Mouse (Mus musculus) spleen, embryonic (tissue): ENCODE results near the gene Proser2.

Experiments
- CTCF ChIA-PET: fragments of 350-600 bp; sonication (Branson Sonifier 250); formaldehyde crosslinking; loops from one replicate; lab custom pipeline; 2022; lab: Charles Lee

The Proser2 gene

DNA sequence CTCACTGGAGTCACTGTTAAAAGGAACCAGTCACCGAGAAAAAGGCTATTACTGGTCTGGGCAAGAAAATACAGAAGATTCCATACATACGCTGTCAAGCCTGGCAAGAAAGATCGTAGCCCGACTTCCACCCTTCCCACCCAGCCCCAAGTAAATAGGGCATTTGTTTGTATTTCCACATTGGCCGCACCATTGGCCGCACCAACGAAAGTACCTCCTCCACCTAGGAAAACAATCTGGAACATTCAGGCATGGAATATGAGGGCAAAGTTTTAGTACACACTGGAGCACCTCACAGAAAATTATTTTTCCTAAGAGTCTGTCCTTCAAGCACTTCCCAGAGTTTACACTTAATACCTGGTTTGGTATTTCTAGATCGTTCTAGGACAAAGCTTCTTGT is 1.1 kb downstream of the Proser2 start:
- CTCF ChIA-PET: no interaction called here

DNA sequence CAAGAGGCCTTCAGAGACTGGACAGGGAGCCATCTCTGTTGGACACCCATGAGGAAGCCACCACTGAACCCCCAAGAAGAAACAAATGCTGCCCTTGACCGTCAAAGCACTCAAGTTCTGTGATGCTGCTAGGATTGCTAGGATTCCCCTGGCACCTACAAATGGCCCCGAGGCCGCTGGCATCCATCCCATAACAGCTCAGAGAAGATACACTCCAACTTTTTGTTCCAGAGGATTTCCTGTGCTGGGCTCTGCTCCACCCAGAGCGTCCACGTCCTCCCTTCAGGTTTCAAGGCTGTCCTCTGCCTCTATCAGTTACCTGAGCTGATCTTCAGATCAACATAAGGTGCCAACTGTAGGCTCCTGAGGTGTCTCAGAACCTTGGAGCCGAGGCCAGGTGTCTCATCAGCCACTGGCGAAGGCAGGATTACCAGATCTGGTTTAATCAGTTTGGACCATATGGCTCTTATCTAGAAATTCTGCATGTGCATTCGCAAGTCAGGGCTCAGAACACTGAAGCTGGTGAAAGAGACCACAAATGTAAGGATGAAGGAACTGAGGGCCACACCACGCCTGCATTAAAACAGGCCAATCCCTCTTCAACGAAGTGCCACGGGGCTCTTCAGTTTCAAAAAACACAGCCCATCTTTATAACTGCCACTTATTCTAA is 1.7 kb downstream of the Proser2 start:
- CTCF ChIA-PET: no interaction called here

DNA sequence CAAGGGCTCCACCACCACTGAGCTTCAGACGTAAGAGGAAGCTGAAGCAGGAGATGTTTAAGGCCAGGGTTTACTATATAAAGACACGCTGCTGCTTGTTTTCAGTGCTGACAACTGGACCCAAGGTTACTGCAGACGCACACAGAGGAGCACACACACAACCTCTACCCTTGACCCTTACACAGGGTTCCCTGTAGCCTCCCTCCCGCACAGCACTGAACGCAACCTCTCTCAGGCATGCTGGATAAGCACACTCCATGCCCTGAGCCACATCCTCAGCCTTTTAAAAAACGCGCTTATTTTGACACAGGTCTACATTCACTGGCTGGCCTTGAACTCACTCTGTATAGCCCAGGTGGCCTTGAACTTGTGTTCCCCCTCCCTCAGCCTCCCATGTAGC is 7.0 kb downstream of the Proser2 start:
- CTCF ChIA-PET: no interaction called here

DNA sequence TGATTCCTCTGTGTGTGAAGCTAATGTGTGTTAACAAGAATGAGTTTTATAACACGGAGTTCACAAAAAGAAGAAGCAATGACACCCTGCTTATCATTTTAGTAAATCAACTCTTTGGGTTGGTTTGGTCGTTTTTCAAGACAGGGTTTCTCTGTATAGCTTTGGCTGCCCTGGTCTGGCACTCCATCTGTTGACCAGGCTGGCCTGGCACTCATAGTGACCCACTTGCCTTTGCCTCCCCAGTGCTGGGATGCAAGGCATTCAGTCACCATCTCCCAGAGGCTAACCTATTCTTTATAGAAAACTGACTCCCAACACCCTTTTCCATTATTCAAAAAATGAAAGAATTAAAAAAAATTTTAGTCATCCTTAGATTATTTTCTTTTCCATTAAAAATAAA is 8.9 kb downstream of the Proser2 start:
- CTCF ChIA-PET: no interaction called here

DNA sequence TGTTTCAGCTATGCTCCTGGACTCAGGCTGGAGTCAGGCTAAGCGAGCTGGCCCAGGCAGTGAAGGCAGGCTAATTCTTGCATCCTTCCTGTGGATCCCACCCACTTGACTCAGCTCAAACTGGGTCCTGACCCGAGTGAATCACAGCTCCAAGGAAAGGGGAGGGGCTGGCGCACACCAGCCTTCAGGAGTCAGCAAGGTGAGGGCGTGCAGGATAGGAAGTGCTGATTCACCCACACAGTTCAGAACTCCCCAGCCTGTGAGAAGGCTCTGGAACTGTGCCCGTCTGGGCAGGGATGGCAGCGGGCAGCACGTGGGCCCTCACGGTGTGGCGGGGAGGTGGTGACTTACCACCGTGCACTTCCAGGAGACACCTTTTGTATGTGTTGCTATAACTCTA is 11.8 kb downstream of the Proser2 start:
- CTCF ChIA-PET: interaction anchor here (0.7 kb wide), 1 partner anchor 29 kb away, joined by 3 read pairs; no protein-coding TSS in a partner anchor

DNA sequence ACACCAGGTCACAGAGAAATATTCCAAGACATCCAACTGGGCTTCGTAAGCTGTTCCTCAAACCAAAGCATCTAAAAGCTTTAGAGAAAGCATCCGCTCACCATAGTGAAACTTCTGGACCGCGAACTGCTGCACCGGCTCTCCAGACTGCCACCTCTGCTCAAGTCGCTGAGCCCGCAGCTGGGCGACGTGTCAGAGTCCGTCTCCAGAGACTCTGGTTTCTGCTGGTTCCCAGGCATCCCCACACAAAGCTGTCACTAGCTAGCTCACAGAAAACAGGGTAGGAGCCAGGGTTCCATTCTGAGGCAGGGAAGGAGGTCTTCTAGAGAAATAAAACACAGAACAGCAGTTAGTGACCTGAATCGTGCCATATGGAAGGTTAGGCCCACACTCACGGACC is 16.2 kb downstream of the Proser2 start:
- CTCF ChIA-PET: no interaction called here

DNA sequence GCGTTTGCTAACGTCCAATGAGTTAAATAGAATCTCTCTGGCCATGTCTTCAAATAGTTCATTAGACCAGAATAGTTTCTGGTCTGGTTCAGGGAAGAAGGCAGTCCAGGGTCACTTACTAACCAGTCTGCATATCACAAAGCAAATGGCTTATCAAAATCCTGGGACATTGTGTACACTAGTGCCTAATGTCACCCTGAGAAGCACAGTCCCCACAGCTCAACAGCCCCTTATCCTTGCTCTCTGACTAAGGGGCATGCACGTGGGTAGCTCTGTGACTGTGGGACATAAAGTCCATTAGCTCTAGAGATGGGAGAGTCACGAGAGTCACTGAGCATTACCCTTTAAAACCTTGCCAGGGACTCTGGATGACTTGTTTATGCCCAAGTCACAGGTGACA is 17.4 kb downstream of the Proser2 start:
- CTCF ChIA-PET: no interaction called here

DNA sequence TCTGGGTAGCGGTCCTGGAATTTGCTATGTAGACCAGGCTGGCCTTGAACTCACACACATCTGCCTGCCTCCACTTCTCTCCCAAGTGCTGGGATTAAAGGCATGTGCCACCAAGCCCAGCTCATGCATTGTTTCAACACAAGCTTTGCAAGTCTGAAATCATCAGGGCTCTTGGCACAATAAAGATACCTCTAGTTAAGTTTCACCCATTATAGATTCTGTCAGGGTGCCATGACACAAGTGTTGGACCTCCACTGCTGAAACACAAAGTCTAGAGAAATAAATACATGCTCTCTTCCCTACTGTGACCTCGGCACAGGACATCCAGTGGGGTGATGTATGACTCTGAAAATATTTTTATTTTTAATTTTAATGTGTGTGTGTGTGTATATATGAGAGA is 24.6 kb downstream of the Proser2 start:
- CTCF ChIA-PET: no interaction called here

DNA sequence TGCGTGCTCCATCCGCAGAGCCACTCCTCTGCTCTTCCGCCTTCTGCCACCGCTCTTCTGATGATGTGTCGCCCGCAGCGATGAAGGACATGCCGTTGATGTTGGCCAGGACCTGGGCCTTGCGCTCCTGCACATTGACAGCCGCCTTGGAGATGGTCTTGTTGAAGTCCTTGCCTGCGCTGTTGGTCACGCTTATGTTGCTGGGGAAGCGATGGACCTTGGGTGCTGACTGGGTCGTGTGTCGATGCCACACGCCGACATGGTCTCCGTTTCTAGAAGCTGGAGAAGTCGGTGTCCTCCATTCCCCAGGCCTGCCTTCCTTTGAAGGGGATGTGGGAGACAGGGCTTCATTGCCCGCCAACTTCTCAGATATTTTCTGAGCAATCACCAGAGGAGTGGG is 29.3 kb downstream of the Proser2 start:
- CTCF ChIA-PET: no interaction called here

DNA sequence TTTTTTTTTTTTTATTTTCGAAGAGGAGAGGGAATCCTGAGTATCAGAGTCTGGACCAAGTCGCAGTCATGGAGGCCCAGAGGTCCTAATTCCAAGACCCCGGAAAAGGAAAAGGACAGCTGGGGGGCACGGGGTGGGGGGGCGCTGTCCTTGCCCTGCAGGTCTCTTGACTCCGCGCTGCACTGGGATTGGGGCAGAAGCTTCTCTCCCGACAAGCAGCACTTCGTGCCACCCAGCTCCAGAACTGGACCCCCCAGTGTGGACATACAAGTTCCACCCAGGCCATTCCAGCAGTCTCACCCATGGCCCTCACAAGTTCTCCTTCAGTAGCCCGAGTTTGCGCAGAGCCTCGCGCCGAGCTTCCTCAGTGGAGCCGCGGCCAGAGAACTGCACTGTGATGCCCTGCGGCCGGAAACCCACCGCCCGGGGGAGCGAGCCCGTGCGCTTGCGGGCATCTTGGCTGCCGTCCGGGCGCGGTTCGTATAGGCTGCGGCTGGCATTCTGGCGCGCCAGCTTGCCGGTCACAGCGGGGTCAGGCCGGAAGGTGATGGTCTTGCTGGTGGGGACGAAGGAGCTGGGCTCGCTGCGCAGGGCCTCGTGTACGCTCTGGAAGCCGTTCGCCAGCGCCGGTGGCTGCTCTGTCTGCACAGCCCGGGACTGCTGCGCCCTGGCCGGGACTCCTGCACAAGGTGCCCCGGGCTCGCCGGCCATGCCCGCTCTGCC is 29.8 kb downstream of the Proser2 start:
- CTCF ChIA-PET: interaction anchor here (0.5 kb wide), 1 partner anchor 56 kb away, joined by 13 read pairs; no protein-coding TSS in a partner anchor

DNA sequence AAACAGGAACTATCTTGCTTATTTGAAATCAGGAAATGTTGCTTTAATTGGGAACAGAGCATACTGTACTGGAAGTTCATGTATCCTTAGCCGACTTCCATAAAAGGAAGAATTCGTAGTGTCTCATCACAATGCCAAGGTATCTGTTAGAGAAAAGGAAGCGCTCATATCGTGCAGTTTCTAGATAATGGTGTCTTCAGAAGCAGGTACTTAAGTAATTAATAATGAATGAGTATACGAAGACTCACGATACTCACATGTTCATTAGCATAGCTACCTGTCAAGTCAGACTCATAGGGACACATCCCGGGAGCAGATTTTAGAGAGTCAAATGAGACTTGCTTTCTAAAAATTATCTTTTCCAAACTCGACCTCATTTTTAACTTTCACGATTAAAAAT is 30.6 kb downstream of the Proser2 start:
- CTCF ChIA-PET: interaction anchor here (0.5 kb wide), 1 partner anchor 57 kb away, joined by 13 read pairs; no protein-coding TSS in a partner anchor

DNA sequence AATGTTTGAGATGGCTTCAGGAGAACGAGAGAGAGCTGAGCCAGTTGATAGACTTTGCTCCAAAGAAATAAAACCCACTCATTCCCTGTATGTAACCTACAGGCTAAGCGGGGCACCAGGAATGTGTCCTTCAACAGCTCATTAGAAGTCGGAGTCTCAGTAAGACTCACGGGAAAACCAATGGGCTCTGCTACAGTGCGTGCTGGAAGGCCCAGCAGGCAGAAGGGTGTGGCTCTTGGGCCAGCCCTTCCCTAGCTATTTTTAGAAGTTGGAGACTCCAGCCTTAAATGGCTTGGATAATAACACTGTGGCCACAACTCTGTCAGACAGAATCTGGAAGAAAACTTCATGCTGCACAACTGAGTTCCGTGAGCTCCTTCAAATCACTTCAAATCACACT is 31.1 kb downstream of the Proser2 start:
- CTCF ChIA-PET: no interaction called here

DNA sequence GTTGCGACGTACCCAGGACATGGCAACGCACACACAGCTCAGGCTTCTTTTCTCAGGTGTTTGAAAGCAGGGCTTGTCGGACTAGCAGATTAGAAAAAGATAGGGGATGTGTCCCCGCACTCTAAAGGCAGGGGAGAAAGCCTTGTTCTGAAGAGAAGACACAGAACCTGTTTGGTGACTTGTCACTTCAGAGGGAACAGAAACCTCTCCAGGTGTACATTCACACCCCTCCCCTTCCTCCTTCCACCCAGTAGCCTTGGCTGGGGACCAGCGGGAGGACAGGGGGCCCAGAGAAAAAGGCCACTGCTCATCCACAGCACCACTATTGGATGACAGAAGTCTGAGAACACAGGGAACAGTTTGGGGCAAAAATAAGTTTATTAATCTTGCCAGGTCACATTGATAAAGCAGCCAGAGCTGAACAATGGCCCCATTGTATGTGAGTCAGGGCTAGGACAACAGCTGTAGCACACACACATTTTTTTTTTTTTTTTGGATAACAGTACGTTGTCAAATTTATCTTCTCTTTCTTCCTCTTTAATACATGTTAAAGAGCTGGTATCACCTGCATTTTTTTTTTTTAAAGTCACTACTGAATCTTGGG is 32.8 kb downstream of the Proser2 start:
- CTCF ChIA-PET: no interaction called here

DNA sequence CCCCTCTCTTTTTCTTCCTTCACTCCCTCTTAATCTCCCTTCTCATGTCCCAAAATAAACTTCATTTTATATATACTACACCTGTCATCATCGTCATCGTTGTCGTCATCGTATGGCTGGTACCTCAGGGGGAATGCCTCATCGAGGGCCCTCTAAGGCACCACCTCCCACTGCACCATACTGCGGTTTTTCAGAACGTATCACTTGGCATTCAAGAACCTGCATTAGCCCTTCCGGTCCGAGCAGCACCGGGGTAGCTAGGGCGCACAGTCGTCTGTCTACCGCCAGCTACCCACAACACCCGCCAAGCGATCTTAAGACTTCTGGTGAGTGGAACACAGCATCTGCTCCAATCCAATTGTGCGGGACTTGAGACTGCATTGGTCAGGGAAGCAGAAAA is 40.1 kb downstream of the Proser2 start:
- CTCF ChIA-PET: interaction anchor here (0.6 kb wide), 1 partner anchor 392 kb away, joined by 5 read pairs; no protein-coding TSS in a partner anchor

DNA sequence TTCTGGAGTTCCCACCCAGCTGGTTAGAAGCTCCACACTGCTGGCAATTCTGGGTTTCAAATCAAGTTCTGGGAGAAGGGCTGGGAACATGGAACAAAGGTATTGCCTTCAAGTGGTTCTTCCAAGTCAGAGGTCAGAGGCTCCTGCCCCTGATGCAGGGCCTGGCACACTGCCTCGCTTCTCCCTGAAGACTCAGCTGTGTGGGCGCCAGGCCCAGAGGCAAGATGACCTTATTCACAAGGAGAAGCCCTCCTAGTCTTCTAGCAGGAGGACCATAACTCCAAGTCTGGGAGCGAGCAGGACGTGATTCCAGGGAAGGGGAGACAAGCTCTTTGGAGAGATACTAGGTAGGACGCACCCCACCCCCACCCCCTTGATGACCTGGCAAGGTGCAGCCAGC is 42.9 kb downstream of the Proser2 start:
- CTCF ChIA-PET: no interaction called here

DNA sequence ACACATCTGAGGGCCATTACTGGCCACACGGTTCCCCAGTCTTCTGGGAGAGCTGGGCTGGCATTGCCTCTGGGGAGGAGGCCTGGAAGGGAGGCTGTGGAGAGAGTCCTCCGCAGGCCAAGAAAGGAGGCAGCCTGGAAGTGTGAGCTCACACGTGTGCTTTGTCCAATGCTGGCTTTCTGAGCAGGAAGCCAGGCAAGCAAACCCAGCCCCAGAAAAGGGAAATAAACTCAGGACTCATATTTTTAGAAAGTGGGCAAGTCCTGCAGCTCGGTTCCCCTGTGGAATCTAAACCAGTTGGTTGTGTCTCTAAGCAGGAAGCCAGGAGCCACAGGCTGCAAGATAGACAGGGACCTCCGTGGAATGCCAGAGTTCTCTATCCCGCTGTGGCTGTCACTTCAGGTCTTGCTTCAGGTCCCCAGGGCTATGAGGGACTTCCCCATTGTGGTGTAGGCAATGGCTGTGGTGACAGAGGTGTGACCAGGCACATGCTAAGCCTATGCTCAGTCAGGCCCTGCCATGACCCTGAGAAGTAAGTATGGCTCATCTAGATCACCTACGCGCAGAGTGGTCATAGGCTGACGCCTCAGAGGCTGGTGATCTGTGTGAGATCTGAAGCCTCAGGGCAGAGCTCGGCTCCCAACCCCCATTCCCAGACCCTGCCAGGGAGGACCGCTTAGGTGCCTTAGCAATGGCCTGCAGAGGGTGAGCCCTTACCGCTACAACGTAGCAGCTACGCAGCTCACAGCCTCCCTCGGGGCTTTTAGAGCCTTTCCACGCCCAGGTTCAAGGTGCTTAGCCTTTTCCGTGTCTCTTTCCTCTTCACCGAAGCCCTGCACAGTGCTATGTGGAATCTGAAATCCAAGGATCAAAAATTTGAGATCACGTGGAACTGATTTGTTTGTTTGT is 44.1 kb downstream of the Proser2 start:
- CTCF ChIA-PET: interaction anchor here (0.5 kb wide), 2 partner anchors 256 to 1373 kb away, joined by 3 to 5 read pairs; no protein-coding TSS in a partner anchor

DNA sequence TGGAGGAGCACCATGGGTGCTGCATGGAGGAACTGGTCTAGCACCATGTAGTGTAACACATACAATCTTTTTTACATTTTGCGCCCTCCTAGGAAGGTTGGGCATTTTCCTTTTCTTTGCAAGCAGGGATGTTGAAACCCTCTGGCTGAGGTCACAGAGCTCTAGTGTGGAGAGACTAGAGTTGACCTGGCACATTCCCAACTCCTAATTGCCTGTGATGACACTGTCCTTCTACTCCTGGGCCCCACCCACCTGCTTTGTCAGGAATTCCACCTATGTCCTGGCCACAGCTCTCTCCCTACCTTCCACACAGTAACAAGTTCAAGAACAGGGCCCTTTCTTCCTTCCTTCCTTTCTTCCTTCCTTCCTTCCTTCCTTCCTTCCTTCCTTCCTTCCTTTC is 46.3 kb downstream of the Proser2 start:
- CTCF ChIA-PET: no interaction called here

DNA sequence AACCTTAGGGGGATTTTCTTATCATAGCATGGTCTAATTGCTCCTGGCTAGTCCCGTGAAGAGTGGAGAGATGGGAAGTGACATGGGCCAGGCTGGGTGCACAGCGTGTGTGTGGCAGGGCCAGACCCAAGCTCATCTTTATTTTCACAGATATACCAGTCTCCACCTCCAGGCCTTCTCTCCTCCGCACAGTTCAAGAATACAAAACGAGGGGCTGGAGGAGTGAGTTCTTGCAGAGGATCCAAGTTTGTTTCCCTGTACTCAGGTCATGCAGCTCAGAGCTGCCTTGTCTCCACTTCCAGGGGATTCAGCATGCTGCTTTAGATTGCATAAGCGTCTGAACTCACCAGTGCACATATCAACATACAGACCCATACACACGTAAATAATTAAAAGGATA is 47.4 kb downstream of the Proser2 start:
- CTCF ChIA-PET: no interaction called here

DNA sequence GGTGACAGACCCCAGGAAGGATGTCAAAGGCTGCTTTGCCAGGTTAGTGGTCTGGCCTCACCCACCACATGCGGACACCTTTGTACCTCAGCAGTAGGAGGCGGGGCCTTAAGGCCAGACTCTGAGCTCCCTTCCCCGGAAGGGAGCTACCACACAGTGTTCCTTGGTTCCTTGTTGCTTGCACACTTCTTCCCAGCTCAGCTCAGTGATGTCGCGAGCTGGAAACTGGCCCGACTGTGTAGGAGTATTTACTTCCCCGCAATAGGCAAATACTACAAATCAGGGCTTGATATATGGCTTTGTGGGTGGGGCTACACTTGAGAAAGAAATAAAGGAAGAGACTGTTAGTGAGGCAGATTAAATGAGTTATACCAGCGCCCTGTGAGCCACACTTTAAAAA is 48.9 kb downstream of the Proser2 start:
- CTCF ChIA-PET: no interaction called here

DNA sequence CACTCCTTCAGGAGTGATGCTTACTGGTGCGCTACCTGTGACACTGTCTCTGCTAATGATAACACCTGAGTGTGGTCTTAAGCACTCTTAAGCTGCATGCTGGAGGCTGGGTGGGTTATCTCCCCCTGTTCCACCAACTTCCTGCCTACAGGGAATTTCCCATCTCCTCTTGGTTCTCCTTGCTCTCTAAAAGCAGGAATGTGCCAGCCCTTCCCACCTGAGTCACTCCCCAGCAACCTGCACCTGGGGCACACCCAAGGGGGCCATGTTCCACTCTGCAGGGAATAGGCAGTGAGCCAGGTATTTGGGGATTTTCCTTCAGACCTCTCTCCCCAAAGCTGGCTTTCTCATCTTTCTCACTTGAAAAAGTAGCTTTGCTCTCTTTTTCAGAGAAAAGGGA is 50.0 kb downstream of the Proser2 start:
- CTCF ChIA-PET: no interaction called here

DNA sequence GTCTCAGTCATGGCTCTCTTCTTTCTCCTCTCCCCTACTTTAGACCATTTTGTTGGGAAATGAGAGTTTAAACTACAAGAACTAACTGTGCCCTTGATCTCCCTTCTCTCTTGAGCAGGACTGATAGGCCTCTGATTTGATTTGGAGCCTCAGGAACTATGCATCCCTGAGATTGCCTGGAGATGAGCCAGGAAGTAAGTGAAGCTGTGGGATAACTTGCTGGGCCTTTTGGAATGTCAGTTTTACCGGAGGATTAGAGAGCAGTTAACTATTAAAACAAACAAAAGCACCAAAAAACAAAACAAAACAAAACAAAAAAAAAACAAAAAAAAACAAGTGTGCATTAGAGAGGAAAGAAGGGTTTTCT is 54.5 kb downstream of the Proser2 start:
- CTCF ChIA-PET: no interaction called here
